Mouse (Mus musculus): Measurements from ENCODE around the gene Uimc1. TPM values are rescaled to one million over a fixed set of nuclear protein-coding genes. Genes with fewer than 3 reads are reported as not detected.

The Uimc1 gene
- polyA plus RNA-seq, 1 experiment: 12.3 TPM

DNA sequence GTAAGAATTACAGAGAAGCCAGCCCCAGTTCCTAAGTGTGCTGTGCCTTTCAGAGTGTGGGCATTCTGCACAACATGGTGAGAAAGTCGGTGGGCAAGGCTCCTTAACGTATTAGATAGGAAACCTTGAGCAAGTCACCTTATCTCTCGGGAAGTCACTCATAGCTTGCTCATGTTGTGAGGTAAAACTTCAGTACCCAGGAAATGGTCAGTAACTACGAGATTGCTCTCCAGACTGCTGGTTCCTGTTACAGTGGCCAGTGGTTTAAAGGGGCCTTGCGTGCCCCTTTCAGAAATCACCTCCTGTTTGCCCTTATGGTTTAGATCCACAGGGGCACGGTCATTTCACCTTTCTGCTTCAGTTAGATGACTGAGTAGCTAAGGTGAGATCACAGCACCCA, 14.3 kb upstream of the Uimc1 start:
- Histone ChIP-seq H3K36me3 (ENCODE audit: control insufficient read depth, insufficient read depth) (peaks cover 62% of the 10 kb centered on the region), H3K79me2 (ENCODE audit: control insufficient read depth, insufficient read depth) (peaks cover 20% of the 10 kb centered on the region), H3K27me3 (ENCODE audit: control insufficient read depth, insufficient read depth, insufficient read length) (no peaks in the 10 kb centered on the region), H3K4me2 (ENCODE audit: low read depth) (no peak overlapping the region), H3ac (ENCODE audit: control insufficient read depth, insufficient read length) (no peak overlapping the region), H3K4me3 (no peak overlapping the region)
- TF ChIP-seq USF1 (IDR thresholded peaks at IDR 0.05; ENCODE audit: low read depth) (no peak), MYOD1 (IDR thresholded peaks at IDR 0.05; ENCODE audit: control insufficient read depth in 1 of 3, insufficient read length in 2 of 3, low read depth in 2 of 3) (no peak), SRF (IDR thresholded peaks at IDR 0.05; ENCODE audit: control insufficient read depth, insufficient read length, low read depth) (no peak), POLR2AphosphoS2 (IDR thresholded peaks at IDR 0.05; ENCODE audit: insufficient read length, low read depth) (no peak)

- H3K27me3 ChIP-seq (ENCODE audit: control insufficient read depth, insufficient read depth, insufficient read length): no peaks in the 10 kb centered on the region
- H3K36me3 ChIP-seq (ENCODE audit: control insufficient read depth, insufficient read depth): peaks cover 7% of the 10 kb centered on the region
- H3K79me2 ChIP-seq (ENCODE audit: control insufficient read depth, insufficient read depth): peaks cover 48% of the 10 kb centered on the region
- TF ChIP-seq USF1 (IDR thresholded peaks at IDR 0.05; ENCODE audit: low read depth) (peak; percentile 78), MYOG (IDR thresholded peaks at IDR 0.05; ENCODE audit: control insufficient read depth in 1 of 3, insufficient read depth in 1 of 3, insufficient read length in 2 of 3, low read depth in 2 of 3) (peak; percentile 2 to 65 (median 13)), CEBPB (IDR thresholded peaks at IDR 0.05; ENCODE audit: insufficient read depth, poor library complexity, severe bottlenecking) (no peak), POLR2AphosphoS2 (IDR thresholded peaks at IDR 0.05; ENCODE audit: insufficient read length, low read depth) (no peak), TCF3 (IDR thresholded peaks at IDR 0.05; ENCODE audit: insufficient read length, low read depth) (no peak), TCF12 (IDR thresholded peaks at IDR 0.05; ENCODE audit: insufficient read depth, poor library complexity, severe bottlenecking) (peak; percentile 45), SRF (IDR thresholded peaks at IDR 0.05; ENCODE audit: control insufficient read depth, insufficient read length, low read depth) (no peak), POLR2A (IDR thresholded peaks at IDR 0.05; ENCODE audit: insufficient read length, low read depth) (peak; percentile 44), E2F4 (IDR thresholded peaks at IDR 0.05; ENCODE audit: insufficient read depth) (no peak), MYOD1 (IDR thresholded peaks at IDR 0.05; ENCODE audit: control insufficient read depth in 1 of 3, insufficient read length in 2 of 3, low read depth in 2 of 3) (peak; percentile 59 to 91 (median 90)), MAX (IDR thresholded peaks at IDR 0.05; ENCODE audit: low read depth) (peak; percentile 79), REST (IDR thresholded peaks at IDR 0.05; ENCODE audit: insufficient read depth, insufficient read length) (no peak)
- H3K4me2 ChIP-seq (ENCODE audit: low read depth): peak overlapping the region; percentile 99
- no peak overlapping the region for H3ac ChIP-seq (ENCODE audit: control insufficient read depth, insufficient read length)
- H3K4me3 ChIP-seq: peak overlapping the region; percentile 92
Measured at GRCm38 (mm10) chr13:55107694-55108093, 7.6 kb upstream of the Uimc1 start.

DNA sequence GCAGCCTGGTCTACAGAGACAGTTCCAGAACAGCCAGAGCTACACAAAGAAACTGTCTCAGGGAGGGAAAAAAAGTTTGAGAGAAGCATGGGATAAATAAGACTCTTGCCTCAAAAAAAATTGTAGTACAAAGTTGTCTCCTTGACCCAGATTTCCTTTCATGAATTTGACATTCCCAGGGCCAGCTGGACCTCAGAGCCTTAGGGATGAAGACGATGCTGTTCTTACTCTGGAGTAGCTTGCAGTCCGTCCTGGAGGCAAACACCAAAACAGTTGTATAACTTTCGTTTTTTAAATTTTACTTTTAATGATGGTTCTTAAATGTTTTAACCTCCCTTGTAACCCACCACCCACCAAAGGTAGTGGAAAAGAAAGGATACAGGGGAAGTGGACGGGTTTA, 7.0 kb upstream of the Uimc1 start:
- Histone ChIP-seq H3K4me2 (ENCODE audit: low read depth) (peak overlapping the region; percentile 99), H3K4me3 (peak overlapping the region; percentile 92), H3K27me3 (ENCODE audit: control insufficient read depth, insufficient read depth, insufficient read length) (no peaks in the 10 kb centered on the region), H3ac (ENCODE audit: control insufficient read depth, insufficient read length) (no peak overlapping the region), H3K79me2 (ENCODE audit: control insufficient read depth, insufficient read depth) (peaks cover 46% of the 10 kb centered on the region), H3K36me3 (ENCODE audit: control insufficient read depth, insufficient read depth) (peaks cover 6% of the 10 kb centered on the region)
- TF ChIP-seq TCF12 (IDR thresholded peaks at IDR 0.05; ENCODE audit: insufficient read depth, poor library complexity, severe bottlenecking) (no peak), MAX (IDR thresholded peaks at IDR 0.05; ENCODE audit: low read depth) (no peak), POLR2AphosphoS2 (IDR thresholded peaks at IDR 0.05; ENCODE audit: insufficient read length, low read depth) (no peak), MYOD1 (IDR thresholded peaks at IDR 0.05; ENCODE audit: control insufficient read depth in 1 of 3, insufficient read length in 2 of 3, low read depth in 2 of 3) (no peak), REST (IDR thresholded peaks at IDR 0.05; ENCODE audit: insufficient read depth, insufficient read length) (no peak), USF1 (IDR thresholded peaks at IDR 0.05; ENCODE audit: low read depth) (no peak), TCF3 (IDR thresholded peaks at IDR 0.05; ENCODE audit: insufficient read length, low read depth) (no peak), SRF (IDR thresholded peaks at IDR 0.05; ENCODE audit: control insufficient read depth, insufficient read length, low read depth) (no peak), POLR2A (IDR thresholded peaks at IDR 0.05; ENCODE audit: insufficient read length, low read depth) (no peak), MYOG (IDR thresholded peaks at IDR 0.05; ENCODE audit: control insufficient read depth in 1 of 3, insufficient read depth in 1 of 3, insufficient read length in 2 of 3, low read depth in 2 of 3) (no peak), E2F4 (IDR thresholded peaks at IDR 0.05; ENCODE audit: insufficient read depth) (no peak), CEBPB (IDR thresholded peaks at IDR 0.05; ENCODE audit: insufficient read depth, poor library complexity, severe bottlenecking) (no peak)

GRCm38 (mm10) chr13:55105953-55106691, 6.0 kb upstream of the Uimc1 start:
- Histone ChIP-seq H3K79me2 (ENCODE audit: control insufficient read depth, insufficient read depth) (peaks cover 46% of the 10 kb centered on the region), H3K4me2 (ENCODE audit: low read depth) (peak overlapping the region; percentile 99), H3K4me3 (peak overlapping the region; percentile 92), H3K36me3 (ENCODE audit: control insufficient read depth, insufficient read depth) (no peaks in the 10 kb centered on the region), H3K27me3 (ENCODE audit: control insufficient read depth, insufficient read depth, insufficient read length) (no peaks in the 10 kb centered on the region), H3ac (ENCODE audit: control insufficient read depth, insufficient read length) (peak overlapping the region; percentile 64)
- TF ChIP-seq TCF12 (IDR thresholded peaks at IDR 0.05; ENCODE audit: insufficient read depth, poor library complexity, severe bottlenecking) (no peak), SRF (IDR thresholded peaks at IDR 0.05; ENCODE audit: control insufficient read depth, insufficient read length, low read depth) (no peak), POLR2A (IDR thresholded peaks at IDR 0.05; ENCODE audit: insufficient read length, low read depth) (no peak), MYOD1 (IDR thresholded peaks at IDR 0.05; ENCODE audit: control insufficient read depth in 1 of 3, insufficient read length in 2 of 3, low read depth in 2 of 3) (no peak), E2F4 (IDR thresholded peaks at IDR 0.05; ENCODE audit: insufficient read depth) (no peak), POLR2AphosphoS2 (IDR thresholded peaks at IDR 0.05; ENCODE audit: insufficient read length, low read depth) (no peak), USF1 (IDR thresholded peaks at IDR 0.05; ENCODE audit: low read depth) (no peak), MYOG (IDR thresholded peaks at IDR 0.05; ENCODE audit: control insufficient read depth in 1 of 3, insufficient read depth in 1 of 3, insufficient read length in 2 of 3, low read depth in 2 of 3) (no peak), TCF3 (IDR thresholded peaks at IDR 0.05; ENCODE audit: insufficient read length, low read depth) (no peak), CEBPB (IDR thresholded peaks at IDR 0.05; ENCODE audit: insufficient read depth, poor library complexity, severe bottlenecking) (no peak), REST (IDR thresholded peaks at IDR 0.05; ENCODE audit: insufficient read depth, insufficient read length) (no peak), MAX (IDR thresholded peaks at IDR 0.05; ENCODE audit: low read depth) (no peak)
